Mouse (Mus musculus) erythroblast, embryonic 14.5 days (primary cell): ENCODE measurements around the gene Ing5.

Experiments used
- GATA1 ChIP-seq: IDR thresholded peaks from 2 replicates; pipeline ENCODE4 v1.6.1; 2012; ENCODE audit warnings: low read length, inconsistent platforms, mixed read lengths
- TAL1 ChIP-seq: IDR thresholded peaks from 3 replicates; pipeline ENCODE4 v1.6.1; 2012; ENCODE audit warnings: low read length, inconsistent platforms, mixed read lengths

DNA sequence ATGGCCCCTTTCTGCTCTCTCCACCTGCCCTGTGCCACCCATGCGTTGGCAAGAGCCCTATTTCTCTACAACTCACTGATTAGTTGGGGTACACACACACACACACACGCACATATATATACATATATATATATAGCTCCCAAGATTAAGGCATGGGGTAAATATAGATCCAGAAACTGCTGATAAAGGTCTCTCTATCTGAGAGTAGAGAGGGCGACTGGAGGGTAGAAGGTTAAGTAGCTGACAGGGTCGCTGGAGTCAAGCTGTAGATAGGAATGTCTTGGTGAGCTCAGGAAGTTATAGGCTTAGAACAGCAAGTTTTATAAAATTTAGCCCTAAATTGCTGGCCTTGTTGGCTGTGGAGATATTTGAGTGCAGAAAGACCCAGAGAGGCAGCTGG lies 1.1 kb downstream of the Ing5 start:
- TF ChIP-seq GATA1 (no peak), TAL1 (no peak)
